Mouse (Mus musculus): ENCODE data around the gene Etv5. TPM values are rescaled to one million over a fixed set of nuclear protein-coding genes. Genes with fewer than 3 reads are reported as not detected.

The Etv5 gene
- 25.0 and 29.5 TPM in 2 replicates for total RNA-seq (2021)
- long read RNA-seq, partial matches to known transcripts, result 7 of 12 reads
- long read RNA-seq, other reads (novel, unspliced or antisense), result 4 of 12 reads

DNA sequence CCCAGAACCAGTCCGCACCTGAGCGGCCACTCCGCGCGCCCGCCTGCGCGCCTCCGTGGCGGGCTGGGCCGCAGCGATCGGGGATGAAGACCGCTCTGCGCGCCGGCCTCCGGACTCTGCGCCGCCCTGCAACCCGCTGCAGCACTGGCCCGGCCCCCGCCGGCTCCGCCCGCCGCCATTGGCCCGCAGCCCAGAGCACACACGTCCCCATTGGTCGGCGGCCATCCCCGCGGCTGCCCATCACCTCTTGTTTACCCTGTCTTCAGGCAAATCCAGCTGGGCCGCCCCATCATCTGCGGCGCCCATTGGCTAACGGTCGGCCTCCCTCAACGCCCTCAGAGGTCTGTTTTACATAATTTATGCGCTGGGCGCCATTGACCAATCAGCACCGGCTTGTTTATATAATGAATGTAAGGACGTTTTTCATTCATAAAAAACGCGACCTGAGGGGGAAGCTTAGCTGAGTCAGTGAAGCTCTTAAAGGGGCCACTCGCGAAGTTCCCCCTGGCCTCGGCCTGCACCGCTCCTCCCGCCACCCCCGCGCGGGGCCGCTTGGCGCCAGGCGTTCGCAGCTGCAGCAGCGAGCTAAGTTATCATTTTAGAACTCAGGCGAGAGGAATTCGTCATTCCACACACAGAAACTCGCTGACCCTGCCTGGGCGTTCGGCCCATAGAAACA lies at the start of gene Etv5:
Gene Etv5 (minus strand): TSS at position 221 of the 679 bp plus-strand sequence.
- peak; percentile 99 for DNase-seq

DNA sequence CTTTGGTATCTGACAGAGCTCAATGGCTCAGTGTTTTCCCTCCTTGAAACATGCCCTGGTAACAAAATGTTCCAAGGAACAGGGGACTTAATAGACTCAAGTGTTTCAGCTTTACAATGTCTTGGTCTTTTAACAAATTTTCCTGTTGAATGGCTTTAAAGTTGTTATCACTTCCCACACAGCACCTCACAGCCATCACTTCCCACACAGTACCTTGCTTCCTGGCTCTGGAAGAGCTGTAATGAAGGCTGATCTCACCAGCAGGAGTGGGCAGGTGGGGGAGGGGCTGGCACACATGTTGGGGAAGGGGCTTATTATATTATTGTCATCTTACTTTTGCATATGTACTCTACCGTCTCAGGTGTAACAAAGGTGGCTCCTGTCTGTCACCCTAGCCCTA lies 44.4 kb upstream of the Etv5 start:
- no peak for DNase-seq

DNA sequence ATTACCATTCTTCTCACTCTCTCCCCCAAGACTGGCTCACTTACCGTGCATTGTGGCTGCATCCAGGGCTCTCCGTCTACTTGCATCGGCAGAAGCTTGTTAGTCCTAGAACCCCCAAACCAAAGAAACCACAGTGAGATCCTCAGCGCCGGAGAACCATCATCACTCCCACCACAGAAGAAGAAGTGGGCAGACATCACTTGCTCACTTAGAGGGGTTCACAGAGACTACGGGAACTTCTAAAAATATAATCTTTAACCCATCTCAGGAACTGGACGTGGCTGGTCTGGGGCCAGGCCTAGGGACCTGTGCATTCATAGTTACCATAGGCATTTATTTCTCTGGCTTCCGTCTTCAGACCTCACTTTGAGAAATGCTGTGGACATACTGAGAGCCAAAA lies 39.8 kb upstream of the Etv5 start:
- no peak for DNase-seq

DNA sequence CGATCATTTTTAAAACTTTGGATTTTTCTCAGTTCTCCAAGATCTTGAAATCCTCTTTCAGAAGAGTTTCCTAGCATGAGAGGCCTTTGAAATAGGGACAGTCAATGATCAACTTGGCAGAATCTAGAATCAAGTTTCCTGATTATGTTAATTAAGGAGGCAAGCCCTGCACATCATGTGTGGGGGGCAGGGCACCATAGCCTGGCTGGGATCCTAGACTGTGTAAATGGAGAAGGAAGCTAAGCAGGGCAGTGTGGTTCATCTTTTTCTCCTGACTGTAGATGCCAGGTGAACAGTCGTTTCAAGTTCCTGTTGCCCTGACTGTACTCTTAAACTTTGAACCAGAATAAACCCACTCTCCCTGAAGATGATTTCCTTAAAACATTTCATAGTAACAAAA lies 32.2 kb upstream of the Etv5 start:
- DNase-seq, result no peak

DNA sequence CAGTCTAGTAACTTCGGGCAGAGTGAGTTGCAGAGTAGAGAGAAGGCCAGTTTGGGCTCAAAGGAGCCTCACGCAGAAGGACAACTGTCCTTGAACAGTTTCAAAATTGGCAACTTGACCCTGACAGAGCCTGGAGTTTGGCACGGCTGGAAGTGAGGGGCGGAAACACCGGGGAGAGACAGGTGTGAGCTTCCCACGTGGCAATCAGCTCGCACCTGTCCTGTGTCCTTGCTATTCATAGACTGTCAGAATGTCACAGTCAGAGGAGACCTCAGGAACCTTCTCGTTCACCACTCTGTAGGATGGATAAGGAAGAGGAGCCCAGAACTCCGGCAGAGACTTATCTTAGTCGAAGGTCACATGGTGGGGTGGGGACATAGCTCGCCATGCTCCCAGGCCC lies 29.9 kb upstream of the Etv5 start:
- no peak for DNase-seq

DNA sequence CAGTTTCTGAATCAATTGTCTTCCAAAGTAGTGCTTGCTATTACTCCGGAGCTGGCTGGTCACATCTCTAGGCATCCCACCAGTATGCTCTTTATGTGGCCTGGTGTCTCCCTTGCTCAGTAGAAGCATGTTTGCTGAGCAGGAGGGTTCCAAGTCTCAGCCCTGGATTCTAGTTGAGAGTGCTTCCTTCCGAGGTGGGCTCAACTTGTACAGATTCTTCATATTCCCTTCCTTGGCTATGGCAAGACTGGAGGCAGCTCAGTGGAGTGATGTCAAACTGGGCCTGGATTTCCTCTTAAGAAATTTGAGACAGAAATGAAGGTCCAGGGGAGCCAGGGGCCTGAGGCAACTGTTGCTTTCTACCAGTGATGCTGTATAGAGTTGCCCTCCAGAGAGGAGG lies 27.6 kb upstream of the Etv5 start:
- DNase-seq, result no peak

DNA sequence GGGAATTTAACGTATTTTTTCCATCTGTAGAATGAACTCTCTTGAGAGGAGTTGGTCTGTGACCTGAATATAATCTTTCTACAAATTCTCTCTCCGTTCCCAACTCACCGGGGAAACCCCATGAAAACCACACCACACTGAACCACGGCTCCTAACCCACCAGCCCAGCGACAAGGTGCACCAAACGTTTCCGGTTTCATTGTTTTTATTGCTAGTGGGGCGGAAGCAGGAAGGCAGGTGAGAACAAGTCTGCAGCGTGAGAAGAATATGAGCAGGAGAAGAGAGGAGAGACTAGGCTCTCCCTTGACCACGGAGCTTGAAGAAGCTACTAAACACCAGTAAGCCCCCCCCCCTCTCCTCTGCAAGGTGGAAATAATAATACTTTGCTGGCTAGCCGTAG lies 26.9 kb upstream of the Etv5 start:
- no peak for DNase-seq

DNA sequence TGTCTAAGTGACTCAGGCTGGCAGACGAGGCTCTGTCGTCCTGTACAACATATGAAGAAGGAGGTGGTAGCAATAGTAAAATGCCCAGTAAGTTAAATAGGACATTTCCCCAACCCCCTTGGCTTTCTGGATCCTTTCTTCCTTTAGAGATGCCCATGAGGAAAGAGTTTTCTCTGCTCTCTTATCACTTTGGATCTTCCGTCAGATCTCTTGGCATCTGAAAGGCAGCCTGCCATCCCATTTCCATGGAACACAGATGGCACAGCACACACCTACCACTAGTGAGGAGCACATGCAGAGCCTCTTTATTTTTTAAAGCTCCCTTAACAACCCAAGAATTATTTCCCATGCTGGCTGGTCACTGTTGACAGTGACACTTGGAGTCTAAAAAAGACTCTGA lies 22.7 kb upstream of the Etv5 start:
- no peak for DNase-seq

DNA sequence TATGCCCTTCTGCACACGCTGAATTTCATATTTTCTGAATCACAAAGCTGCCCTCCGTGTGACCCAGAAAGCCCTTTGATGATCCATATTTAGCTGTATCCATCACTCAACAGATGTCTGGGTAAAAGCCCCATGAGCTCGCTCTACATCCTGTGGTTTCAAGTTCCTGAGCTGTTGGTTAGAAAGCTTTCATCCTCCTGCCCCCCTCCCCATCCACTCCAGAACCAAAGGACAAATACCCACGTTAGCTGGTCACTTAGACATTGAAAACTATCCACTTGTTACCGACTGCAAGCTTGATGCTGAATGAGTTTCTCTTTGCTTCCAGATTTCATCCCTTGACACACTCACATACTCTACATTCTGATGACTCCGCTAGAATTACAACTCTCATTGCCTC lies 22.2 kb upstream of the Etv5 start:
- DNase-seq, result no peak

DNA sequence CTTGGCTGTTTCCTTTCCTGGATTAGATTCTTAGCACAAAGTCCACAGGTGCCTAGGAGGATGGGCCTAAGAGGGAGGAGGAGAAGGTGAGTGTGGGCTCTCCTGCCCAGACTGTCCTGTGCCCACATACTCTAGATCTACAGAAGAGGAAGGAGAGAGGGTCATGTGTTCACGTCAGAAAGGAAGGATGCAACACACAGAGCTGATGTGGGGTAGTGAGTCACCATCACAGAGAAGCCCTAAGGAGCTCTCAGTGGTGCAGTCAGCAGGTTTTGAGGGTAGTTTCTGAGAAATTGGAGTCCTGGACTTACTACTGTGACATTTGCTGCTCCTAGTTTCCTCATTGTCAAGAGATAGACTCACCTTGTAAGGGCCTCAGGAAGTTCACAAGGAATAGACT lies 21.4 kb upstream of the Etv5 start:
- DNase-seq, result no peak

DNA sequence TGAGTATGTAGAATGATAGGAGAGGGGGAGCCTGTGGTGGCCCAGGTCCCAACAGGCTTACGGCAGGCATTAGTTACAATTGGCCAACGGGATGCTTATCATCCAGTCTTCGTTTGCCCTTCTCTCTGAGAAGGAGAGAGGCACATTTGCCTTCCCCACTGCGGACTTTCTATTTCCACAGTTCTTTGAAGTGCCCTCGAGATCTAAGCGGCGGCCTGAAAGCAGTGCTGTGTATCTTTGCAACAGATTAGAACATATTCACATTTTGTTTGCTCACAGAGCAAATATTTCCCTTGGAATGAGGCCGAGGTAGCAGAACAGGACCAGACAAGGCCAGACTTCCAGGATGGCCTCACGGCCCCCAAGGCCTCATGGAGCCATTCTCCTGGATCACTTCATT lies 12.6 kb upstream of the Etv5 start:
- DNase-seq, result no peak

DNA sequence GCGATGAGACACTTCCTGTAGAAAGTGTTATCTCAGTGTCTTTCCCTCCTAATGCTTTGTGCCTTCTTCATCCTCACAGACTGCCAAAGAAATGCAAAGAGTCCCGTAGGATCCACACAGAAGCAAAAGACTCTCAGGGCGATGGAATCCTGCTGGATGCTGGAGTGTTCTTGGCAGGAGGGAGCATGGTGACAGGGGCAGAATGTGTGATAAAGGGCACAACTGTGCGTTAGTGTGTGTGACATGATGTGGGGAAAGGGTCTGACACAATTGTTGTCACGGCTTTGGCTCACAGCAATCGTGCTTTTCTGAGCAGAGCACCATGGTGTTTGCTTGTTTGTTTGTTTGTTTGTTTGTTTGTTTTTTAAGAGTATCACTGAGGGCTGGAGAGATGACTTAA lies 8.6 kb upstream of the Etv5 start:
- no peak for DNase-seq

DNA sequence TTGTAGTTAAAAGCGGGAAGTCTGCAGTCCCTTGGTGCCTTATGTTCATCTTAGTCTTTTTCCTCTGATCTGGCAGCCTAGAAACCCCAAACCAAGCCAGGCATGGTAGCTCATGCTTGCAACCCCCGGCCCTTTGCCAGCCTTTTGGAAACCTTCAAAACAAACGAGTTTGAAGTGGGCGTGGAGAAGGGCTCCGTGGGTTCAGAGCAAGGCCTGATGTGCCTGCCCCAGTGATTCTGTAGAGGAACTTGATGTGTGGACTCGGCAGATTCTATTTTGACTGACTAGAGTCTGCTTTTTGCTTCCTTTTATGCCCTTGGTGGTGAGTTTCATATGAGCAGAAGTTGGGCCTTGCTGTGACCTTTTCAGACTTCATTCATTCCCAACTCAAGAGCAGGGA lies 5.3 kb upstream of the Etv5 start:
- no peak for DNase-seq

DNA sequence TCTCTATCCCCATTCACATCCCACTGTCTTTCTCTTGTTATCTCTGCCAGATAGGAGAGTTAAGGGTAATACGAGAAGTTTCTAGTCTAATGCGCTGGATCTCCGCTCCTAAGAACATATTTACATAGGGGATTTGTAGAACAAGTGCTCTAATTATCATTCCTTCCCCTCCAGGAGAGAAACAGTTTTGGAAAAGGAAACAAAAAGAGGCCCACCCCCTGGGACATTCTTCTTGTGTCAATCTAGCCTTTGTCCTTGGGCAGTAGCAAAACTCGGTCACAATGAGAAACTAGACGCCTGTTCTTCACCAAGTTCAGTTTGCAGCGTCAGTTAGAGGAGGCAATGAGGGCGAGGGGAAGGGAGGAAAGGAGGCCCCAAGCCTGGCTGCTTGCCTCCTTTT lies 2.7 kb upstream of the Etv5 start:
- DNase-seq, result no peak

DNA sequence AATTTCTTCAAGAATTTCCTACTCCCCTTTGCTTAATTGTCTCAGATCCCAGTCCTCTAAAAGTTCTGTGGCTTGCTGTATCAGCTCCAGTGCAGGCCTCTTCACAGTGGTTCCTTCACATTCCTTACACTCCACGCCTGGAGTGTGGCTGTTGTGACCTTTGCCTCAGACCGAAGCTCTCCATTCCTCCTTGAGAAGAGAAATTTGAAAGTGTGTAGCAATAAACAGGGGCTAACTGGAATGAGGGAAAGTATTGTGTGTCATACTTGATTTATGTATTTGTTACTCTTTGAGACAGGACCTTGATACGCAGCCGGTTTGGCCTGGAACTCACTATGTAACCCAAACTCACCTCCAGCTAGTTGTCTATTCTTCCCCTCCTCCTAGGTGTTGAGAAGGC lies 1.8 kb upstream of the Etv5 start:
- no peak for DNase-seq

DNA sequence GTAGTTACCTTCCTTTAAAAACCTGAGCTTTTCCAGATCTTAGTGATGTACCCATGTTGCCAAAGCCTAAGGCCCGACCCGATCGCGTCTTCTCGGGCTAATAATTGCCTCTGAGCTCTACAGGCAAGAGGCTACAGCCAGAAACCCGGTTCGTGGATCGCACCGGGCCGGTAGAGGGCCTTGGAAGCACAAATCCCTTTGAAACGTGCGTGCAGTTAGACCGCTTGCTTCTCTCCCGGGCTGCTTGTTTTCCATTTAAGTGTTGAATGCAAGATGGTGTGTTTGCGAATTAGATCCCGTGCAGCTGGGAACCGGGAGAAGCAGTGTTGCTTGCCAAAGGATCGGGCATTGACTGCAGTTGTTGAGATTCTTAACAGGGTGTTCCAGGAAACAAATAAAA lies 750 bp upstream of the Etv5 start:
- DNase-seq, result peak; percentile 54

DNA sequence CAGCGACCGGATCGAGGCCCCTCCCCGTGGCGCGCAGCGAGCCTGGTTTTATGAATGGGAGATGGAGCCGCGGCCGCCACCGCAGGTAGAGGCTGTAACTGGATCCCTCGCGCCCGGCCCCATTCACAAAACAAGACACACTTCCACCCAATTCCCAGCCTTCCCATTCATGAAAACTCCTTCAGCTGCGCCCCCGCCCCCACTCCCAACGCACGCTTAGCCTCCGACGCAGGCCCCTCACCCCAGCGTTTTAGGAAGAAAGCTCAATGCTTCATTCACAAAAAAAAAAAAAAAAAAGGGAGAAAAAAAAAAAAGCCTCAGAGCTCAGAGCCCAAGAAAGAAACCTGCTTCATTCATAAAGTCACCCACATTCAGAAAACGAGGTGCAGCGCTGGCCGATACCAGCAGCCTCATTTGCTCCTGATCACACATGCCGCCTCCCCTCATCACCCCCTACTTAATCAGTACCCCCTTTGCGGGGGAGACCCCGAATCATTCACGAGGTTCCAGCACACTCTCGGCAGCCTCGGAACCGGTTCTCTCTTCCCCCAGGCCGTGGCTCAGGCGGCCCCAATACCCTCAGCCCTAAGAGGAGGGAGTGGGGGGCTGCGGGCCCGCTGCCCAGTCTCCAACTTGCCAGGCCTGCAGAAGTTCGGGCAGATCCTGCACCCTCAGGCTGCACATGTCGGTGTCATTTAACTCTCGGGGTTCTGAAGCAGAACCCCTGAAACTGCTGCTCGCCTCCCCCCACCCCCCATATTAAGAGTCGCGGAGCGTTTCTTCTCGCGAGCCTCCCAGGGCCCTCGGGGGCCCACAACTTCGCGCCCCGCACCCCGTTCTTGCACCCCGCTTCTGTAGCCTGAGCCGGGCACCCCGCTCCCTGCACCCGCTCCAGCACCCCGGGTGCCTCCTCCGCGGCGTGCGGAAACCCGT lies 812 bp downstream of the Etv5 start:
- peak; percentile 77 for DNase-seq

DNA sequence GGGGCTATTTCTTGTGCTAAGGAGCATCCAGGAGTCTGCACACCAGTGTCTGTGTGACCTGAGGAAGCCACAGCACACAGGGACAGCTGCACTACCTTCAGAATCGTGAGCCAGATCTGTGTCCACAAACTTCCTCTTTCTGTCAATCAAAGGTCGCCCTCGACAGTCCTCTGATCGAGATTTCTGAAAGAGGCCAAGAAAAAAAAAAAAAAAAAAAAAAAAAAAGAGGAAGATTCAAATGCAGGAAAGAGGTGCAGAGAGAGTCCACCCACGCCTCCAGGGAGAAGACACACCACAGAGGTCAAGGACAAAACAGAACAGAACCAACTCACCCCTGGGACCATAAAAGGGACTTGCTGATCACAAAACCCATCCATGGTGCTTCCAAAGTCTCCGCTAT lies 3.4 kb downstream of the Etv5 start:
- no peak for DNase-seq

DNA sequence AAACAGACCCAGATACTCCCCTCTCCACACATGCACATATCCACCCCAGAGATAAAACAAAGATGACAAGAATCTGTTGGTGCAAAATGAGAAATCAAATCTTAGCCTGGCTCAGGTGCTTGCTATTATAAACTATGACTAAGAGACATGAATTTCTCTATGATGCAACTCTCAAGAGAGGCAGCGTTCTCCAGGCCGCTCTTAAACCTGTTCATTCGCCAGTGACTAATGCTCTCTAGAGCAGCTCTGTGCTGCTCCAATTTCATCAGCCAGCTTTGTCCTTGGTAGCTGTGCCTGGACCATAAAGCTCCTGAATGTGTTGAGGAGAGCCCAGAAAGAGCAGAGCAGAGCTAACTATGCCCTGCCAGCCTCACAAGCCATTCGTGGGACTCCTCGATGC lies 5.0 kb downstream of the Etv5 start:
- DNase-seq, result no peak

DNA sequence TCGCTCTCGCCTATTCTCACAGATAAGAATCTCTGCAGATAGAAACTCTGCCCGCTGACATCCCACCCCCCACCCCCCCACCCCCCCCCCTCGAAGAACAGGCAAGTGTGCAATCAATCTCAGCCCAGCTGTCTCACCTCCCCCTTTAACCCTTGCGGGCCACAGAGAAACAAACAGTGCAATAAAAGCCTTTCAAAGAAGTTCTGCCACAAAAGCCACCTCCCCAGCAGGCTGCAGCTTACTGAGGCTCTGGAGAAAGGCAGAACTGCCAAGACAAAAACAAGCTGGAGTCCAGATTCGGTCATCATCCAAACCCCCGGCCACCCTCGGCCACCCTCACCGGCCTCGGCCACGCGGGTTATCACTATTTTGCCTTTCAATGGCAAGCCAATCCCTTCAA lies 5.6 kb downstream of the Etv5 start:
- no peak for DNase-seq

DNA sequence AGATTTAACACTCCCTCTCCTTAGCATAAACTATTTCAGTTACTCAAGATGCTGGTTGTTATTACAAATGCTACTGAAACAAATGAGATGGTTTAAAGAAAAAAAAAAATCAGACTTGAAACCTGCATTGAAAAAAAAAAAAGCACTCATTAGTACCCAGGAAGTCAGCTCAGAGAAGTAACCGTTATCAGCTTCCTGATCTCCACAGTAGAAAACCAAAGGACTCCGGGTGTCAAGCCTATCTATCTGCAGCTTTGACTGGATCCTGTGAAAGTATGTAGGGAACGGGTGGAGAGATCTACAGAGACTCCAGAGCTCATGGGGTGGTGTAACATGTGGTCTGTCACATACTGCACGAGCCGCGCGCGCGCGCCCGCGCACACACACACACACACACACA lies 7.7 kb downstream of the Etv5 start:
- no peak for DNase-seq

DNA sequence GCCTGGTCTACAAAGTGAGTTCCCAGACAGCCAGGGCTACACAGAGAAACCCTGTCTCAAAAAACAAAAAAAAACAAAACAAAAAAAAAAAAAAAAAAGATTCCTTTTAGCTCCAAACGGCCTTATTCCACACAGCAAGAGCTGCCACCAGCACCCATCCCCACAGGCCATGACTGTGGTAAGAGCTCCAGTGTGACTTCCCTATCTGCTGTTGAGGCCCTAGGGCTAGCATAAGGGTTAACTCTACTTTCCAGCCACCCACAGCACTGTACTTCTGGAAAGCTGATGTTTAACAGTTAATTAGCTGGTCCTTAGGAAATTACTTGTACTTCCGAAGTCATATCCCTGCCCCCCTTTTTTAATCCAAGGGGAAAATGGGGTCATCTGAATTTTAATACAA lies 8.2 kb downstream of the Etv5 start:
- no peak for DNase-seq

DNA sequence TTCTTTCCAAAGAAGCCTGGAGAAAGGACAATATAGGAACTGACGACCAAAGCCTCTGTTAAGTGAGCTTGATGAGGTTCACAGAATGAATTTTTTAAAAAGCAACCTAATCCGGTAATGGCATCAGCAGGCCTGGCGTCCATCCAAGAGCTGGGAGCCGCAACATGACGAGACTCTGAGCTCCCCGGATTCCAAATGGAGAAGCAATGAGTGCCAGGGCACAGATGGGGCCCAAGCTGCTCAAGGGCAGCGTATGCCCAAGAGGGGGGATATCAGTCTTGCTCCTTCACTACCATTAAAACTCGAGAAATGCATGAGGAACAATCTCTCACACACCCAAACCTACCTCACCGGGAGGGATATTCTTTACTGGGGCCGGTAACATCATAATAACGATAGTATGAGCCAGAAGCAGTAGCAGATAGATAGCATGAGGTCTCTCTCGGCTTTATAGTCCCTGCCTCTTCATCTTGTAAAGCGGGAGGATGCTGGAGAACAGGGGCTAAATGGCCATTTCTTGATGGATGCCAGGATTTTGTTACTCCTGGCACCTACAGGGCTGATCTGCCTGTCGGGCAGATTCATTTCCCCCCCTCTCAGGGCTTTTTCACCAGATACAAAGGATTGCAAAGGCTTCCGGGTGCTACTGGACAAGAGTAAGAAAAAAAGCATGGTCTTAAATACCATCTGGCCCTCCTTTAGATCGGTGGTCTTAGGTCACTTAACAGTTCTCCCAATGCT lies 9.1 kb downstream of the Etv5 start:
- peak; percentile 66 for DNase-seq
